Mouse (Mus musculus) CD4-positive helper T cell, adult 2 months (primary cell): ENCODE measurements at regions not wholly inside any gene's neighbourhood (a gene's known extent, or its start where the extent isn't known, plus 50 kb on each side); places are given as distances from the start of the nearest gene placed in this dataset.
"Not testable (repeated sequence)": the region's sequence is repeated elsewhere in the genome, so short reads cannot be mapped to it uniquely, and the experiment has no call there.

Source experiments
- DNase-seq: peaks from one replicate; pipeline ENCODE4 v3.0.0-alpha.2; 2012; ENCODE audit warnings: low read depth, missing footprints, low spot score

DNA sequence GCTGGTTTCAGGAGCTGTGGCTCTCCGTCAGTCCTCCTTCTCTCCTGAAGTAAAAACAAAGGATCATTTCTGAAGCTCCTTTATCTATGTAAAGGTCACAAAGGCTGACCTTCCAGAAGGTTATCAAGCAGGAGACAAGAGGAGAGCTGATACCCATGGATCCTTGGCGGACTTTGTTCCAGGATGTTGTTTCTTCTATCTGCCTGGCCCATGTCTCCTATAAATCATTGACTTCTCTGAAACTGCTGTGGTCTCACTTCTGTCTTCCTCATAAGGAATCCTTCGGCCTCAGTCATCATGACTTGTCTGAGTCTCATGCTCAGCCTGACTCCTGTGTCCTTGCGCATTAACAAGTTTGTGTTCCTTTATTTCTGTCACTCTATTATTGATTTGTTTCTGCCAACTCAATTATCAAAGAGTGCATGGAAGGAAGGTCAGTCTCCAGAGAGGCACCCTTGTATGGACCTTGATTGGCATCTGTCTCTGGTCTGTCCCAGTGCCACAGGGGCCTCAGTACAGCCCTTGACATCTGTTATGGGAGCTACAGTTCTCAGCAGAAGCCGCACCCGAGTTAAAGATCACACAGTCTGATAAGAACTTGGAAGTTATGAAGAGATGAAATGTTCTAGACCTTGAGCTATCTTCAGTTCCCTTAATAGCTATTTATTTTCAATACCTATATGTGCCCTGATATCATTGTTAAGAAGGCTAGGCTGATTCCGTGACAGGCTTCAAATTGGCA, 53.2 kb upstream of the Dazl start:
- DNase-seq = no peak

DNA sequence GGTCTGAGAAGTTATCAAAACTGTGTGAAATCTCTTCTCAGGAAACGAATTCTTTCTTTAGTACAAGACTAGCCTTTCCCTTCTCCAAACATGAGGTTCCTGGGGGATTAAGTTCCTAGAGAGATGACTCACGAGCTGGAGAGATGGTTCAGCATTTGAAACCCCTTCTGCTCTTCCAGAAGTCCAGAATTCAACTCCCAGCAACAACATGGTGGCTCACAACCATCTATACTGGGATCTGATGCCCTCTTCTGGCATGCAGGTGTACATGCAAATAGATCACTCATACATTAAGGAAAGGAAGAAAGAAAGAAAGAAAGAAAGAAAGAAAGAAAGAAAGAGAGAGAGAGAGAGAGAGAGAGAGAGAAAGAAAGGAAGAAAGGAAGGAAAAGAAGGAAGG, 60.4 kb upstream of the Dazl start:
- not testable (repeated sequence) for DNase-seq

DNA sequence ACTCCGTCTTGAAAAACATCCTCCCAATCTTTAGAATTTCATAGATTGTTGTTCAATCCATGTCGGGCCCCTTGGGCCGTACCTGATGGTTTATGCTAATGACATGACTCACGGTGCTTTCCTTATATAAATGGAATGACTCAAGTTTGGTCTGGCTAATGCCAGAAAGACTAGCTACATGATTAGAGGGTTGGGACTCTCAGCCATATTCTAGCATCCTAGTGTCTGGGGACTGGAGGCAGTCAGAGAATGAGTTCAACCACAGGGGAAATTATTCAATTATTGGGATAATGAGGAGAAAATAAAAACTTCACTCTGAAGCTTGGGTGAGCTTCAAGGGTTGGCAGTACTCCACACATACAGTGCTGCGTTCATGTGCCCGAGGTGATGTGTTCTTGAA, 60.9 kb upstream of the Dazl start:
- DNase-seq = no peak

DNA sequence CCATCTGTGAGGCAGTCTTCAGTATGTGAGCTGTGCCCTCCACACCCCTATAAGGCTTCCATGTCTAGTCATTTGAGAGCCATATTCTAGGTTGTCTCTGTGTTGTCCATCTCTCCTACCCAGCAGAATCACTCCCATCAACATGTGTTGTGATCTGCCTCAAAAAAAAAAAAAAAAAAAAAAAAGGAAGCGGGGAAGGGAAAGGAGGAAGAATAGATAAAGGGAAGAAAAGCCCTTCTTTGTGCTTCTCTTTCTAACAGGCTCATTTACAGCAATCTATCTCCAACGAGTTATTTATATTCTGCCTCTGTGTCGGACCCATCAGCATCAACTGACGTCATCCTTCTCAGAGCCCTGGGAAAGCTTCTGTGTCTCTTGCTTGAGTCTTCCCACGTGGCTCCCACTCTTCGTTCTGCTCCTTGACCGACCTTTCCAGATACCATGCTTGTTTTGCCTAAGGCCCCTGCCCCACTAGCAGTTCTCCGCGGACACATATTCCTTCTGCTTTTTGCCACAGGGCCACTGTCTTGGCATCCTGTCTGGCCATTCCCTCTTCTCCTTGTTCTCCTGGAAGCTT, 68.3 kb upstream of the Dazl start:
- DNase-seq = no peak

DNA sequence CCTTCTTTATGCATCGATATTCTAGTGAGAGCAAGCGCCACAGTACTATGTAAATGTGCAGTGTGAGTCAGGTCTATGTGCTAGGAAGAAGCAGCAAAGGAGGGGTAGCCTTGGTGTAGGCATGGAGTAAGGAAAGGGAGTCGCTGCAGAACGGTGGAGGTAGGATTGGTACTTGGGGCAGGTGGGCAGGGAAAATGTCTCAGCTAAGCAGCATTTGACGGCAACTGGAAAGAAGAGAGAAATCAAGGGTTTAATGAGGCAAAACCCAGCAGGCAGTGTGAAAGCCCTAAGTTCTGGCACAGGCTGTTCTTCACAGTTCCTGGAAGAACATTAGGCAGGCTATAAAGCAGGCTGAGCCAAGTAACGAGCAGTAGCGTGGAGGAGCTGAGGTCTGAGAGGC, 72.0 kb upstream of the Dazl start:
- no peak for DNase-seq

DNA sequence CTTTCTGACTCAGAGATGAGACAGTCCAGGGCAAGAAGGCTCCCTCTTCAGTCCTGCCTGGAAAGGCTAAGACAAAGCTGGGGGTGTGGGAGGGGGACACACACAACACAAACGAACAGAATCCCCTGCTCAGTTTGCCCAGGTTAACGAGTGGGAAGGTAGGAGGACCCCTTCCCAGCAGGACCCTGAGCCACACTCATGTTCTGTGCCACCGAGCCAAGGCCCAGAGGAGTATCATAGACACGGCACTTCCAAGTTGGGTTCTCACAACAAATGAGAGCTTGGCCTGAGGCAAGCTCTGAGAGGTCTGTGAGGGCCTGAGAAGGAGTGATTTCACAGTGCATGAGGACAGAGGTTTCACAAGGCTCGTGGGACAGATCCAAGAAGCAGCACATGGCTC, 72.7 kb upstream of the Dazl start:
- DNase-seq = no peak

DNA sequence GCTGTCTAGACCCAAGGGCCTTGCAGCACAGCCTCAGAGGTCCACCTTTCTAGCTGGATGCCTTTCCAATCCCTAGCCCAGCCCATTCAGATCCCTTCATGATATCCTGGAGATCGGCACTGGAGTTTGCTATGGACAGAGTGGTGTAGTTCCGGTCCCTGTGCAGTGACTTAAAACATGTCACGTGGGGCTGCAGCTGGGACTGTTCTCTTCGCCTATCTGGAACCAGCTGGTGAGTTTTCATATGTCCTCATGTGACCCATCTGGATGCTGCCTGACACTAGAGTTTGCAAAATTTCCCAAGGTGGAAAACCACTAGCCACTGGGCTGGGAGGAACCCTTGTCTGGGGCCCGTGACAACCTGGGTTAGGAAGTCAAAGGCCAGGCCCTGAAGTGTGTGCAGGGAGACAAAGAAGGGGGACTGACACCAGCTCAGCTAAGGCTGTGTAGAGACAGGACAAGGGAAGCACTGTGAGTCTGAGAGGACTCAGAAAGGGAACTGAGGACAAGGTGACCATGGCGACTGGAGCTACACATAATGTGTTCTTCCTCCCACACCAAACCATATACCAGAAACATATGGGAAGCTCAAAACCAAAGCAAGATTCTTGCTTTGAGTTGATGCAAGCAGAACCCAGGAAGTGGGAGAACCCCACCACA, 75.9 kb upstream of the Dazl start:
- DNase-seq = no peak

DNA sequence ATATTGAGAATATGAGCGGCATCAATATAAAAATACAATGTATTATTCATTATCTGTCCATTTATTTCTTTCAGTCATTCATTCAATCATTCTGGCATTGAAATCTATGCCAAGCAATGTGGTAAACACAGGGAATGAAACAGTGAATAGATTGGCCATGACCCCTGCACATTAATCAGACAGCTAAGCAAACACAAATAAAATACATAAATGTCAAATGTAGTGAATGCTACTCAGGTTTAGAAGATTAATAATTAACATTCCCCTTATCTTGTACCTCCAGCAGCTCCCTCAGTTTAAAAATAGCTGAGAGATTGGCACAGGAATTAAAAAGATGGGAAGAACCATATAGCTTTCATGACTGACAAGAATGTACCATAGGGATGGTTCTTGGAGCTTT, 77.0 kb upstream of the Dazl start:
- DNase-seq = no peak

DNA sequence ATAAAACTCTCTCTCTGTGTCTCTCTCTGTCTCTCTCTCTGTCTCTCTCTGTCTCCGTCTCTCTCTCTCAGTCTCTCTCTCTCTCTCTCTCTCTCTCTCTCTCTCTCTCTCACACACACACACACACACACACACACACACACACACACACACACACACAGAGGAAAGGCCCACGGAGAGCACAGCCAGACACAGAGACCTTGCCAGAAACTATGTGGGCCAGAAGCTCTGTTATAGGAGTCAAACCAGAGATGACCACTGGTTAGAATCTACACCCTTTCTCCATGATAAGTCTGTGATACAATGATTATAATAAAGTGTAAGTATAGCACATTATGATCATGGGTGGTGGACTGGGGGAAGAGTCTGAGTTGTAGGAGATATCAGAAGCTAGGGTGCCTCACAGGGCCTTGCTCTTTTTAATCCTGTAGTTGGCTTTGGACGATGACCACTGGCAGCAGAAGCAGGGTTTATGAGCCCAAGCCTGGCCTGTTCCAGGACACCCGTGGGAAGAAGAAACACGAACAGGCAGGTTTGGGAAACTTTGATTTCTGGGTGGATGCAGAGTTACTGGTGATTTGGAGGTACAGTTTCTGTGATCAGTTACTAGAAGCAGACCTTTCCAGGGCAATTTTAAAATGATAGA, 80.2 kb upstream of the Dazl start:
- DNase-seq = no peak

DNA sequence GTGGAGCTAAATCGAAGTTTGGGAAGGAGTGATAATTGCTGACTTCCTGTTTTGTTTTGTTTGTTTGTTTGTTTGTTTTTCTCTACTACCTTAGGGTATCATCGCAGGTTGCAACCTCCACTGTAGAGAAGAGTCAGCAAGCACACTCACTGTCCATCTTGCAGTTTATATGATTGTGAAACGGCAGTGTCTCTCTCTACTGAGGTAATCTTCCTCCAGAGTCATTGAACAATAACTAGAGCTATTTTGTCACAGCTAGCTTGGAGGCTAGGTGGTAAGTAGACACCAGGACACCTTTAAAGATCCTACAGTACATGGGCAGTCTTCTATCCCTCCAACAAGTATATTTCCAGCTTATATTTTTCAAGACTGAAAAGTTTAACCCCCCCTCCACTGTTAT, 82.0 kb upstream of the Dazl start:
- no peak for DNase-seq

DNA sequence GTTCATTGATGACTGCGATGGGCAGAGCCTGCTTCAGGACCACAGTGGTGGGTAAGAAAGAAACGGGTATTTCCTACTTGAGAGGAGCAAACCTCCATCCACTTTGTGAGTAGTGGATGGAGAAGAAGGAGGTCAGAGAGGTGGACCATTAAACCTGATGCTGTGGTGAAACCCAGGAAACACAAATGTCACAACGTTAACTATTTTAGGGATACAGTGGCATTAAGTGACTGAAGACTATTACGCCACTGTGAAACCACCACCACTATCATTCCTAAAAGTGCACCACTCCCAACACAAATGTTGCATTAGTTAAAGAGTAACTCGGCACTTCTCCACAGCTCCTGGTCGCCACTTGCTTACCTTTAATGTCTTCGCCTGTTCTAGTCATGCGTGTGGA, 83.3 kb upstream of the Dazl start:
- DNase-seq = no peak

DNA sequence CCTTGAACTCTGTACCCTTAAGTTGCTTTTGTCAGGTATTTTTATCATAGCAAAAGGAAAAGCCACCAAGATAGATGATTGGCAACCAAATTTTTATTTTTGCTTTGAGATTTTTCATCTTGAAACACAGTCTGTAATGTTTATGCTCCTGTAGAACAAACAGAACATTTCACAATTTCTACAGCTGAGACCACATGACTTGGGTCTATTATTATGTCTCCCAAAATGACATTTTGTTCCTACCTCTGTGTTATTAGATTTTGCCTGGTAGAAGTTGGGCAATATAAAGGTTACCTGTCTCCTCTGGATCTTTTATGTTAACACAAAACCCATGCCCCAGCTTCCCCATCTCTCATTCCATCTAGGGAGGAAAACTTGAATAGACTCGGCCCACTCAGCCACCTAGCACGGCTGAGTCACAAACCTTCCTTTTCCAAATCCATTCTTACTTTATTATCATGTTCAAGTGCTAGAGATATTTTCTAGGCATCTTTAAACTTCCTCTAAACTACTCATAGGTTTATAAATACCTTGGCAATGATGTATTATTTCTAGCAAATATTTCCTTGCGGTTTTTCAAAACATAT, 84.8 kb upstream of the Dazl start:
- no peak for DNase-seq

DNA sequence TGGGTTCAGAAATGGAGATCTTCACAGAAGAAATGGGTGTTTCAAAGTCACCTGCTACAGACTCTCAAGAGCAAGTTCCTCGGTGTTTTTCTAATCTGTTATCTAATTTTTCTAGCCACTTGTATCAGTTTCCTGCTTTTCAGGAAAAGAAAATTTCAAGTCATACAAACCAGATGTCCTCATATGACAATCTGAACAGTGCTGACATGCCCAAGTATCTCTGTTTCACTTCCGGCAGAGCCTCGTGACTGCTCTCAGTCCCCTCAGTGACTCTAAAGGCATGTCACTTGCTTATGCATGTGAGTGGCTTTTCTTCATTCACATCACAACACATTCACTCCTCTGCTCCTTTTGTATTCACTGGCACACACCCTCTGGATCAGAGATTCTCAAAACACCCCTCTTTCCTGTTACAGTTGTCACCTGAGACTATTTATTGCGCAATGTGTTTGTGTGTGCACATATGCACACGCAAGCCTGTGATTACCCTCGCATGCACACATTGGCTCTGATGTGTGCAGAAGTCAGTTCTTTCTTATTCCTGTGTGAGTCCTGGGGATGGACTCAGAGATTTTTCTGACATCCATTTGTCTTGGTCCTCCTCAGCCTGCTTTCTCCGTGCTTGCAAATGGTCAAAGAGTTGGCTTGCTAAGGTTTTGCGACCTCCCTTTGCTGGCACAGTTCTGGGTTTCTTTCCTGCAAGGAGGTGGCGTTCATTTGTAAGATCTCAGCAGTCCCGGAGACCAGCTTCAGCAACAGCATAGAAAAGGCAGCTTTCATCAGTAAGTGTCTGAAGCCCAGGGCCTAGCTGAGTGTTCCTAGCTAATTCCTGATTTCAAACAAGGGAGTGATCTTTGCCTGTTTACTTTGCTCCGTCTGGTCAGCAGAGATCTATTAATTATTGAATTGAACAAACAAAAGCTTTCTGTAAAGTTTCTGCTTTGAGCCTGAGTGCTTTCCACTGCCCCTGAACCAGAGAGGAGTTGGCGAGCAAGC, 95.6 kb upstream of the Dazl start:
- peak; percentile 25 for DNase-seq

DNA sequence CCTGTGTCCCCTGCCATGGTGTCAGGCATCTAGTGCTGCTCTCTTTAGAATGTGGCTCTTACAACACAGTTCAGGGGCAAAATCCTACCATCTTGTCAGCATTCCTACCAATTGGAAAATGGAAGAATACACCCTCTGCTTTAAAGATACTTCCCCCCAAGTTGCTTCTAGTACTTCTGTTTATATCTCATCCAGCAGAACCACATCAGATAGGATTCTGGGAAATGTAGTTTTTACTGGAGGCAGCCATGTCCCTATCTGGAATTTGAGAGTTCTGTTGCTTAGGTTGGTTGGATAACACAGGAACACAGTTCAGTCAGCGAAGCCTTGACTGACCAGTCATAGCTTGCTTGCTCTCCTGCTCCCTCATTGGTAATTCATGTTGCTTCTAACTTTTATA, 96.7 kb upstream of the Dazl start:
- DNase-seq = no peak

DNA sequence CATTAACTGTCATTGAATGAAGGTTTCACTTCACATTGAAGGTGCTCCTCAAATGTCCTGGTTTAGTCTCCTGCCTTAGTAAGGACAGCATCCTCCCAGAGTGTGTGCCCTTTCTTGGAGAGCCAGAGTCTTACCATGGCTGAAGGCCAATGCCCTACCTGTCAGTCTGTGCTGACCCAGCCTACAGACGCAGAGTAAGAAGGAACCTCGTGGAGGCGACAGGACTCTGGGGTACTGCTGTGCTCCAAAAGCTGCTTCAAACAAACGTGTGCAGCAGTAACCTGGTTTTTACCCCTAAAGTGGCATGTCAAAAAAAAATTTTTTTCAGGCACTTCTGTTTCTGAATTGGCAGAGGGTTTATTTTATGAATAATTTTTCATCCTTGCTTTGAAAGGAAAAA, 97.8 kb upstream of the Dazl start:
- no peak for DNase-seq

DNA sequence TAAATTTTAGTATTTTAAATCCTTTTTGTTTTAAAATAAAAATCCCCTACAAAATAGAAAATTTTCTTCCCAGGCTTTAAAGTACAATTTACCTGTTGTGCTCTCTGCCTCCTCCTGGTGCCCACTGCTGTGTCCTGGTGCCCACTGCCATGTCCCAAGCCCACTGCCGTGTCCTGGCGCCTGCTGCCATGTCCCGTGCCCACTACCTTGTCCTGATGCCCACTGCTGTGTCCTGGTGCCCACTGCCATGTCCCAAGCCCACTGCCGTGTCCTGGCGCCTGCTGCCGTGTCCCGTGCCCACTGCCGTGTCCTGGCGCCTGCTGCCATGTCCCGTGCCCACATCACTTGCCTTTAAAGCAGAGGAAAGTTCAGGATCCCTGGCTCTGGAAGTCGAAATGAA, 98.6 kb upstream of the Dazl start:
- DNase-seq = no peak

DNA sequence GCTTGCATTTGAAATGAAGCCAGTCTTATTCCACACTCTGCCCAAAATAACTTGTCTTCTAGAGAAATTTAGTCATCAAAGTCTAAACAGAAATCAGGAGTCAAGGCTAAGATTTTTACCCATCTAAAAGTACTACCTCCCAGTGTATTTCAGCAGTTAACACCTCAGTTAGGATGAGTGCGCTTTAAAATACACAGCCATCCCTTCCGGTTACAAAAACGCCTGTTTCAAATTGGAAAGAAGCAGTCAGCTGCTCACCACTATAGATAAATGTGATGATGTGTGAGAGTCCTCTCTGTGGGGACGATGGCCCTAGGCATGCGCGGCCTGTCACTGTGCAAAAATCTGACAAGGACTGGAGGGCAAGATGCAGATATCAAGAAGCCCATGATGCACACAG, 99.0 kb upstream of the Dazl start:
- no peak for DNase-seq

DNA sequence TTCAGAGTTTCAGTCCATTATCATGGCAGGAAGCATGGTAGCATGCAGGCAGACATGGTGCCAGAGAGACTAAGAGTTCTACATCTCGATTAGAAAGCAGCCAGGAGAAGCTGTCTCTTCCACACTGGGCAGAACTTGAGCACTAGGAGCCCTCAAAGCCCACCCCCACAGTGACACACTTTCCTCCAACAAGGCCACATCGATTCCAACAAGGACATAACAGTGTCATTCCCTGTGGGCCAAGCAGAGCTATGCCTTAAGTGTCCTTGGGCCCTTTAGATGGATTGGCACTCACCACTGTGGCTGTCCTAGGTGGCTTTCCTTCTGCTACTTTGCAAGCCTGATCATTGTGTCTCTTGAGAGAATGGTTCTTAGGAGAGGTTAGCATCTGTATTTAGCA, 99.5 kb upstream of the Dazl start:
- no peak for DNase-seq

DNA sequence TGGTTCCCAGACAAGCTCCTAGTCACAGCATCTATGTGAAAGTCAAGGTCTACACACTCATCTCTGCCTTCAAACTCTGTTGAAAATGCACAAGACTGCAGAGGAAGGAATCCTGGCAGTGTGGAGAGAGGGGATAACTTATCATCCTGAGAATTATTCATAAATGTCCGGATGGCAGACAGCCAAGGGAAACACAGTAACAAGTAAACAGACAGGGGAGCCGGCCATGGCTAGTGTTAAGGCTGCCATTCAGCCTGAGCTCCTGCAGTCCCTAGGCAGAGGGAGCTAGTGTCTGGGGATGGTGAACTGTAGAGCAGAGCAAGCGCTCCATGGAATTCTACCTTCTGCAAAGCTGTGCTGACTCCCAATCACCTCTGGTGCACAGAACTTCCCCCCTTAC, 100.3 kb upstream of the Dazl start:
- no peak for DNase-seq

DNA sequence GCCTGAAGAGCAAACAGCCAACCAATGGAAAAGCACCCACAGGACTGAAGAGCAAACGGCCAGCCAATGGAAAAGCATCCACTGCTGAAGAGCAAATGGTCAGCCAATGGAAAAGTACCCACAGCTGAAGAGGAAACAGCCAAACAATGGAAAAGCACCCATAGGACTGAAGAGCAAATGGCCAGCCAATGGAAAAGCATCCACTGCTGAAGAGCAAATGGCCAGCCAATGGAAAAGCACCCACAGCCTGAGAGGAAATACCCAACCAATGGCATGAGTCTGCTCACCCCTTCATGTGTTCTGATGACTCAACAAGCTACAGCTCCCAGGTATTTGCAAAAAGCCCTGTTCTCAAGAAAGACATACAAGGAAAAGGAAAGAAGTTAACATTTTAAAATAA, 101.4 kb upstream of the Dazl start:
- DNase-seq = no peak

DNA sequence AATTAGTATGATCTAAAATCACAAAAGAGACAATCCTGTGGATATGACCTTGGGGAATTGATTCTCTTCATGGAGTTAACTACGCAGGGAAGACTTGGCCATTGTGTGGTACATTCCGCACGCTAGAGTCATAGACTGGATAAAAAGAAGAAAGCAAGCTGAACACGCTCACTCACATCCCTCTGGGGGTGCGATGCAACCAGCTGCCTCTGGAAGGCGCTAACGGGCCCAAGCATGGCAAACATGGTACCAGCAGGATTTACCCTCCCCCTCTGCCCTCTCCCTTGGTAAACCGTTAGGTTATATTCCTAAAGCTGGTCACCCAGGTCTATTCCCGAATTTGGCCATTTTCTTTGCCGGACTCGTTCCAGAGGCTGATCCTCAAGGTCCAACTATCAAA, 102.2 kb upstream of the Dazl start:
- DNase-seq = no peak
